Mouse (Mus musculus): ENCODE measurements around the gene Bnip2.
A peak's percentile ranks its signal among the peaks of the same experiment; 100 is the strongest.

The Bnip2 gene

GRCm38 (mm10) chr9:69989303-69990121 lies at the start of gene Bnip2:
TSS of gene Bnip2 (plus strand) at chr9:69989466.
- DNase-seq: peak; percentile 95

GRCm38 (mm10) chr9:69940839-69941490 lies 48.3 kb upstream of the Bnip2 start:
- DNase-seq: no peak

GRCm38 (mm10) chr9:69941556-69941955 lies 47.7 kb upstream of the Bnip2 start:
- DNase-seq: peak; percentile 14

GRCm38 (mm10) chr9:69948964-69949363 lies 40.3 kb upstream of the Bnip2 start:
- peak; percentile 49 for DNase-seq

GRCm38 (mm10) chr9:69949641-69950040 lies 39.6 kb upstream of the Bnip2 start:
- DNase-seq: no peak

- DNase-seq: no peak
Measured at GRCm38 (mm10) chr9:69961007-69961406, 28.3 kb upstream of the Bnip2 start.

GRCm38 (mm10) chr9:69964370-69964769 lies 24.9 kb upstream of the Bnip2 start:
- no peak for DNase-seq

- DNase-seq: no peak
Measured at GRCm38 (mm10) chr9:69985526-69985925, 3.7 kb upstream of the Bnip2 start.

- no peak for DNase-seq
Measured at GRCm38 (mm10) chr9:69986063-69986462, 3.2 kb upstream of the Bnip2 start.

GRCm38 (mm10) chr9:69986571-69986970 lies 2.7 kb upstream of the Bnip2 start:
- no peak for DNase-seq

GRCm38 (mm10) chr9:69987579-69987978 lies 1.7 kb upstream of the Bnip2 start:
- DNase-seq: peak; percentile 73

GRCm38 (mm10) chr9:69988706-69989302 lies 462 bp upstream of the Bnip2 start:
- no peak for DNase-seq

- peak; percentile 25 for DNase-seq
Measured at GRCm38 (mm10) chr9:69990346-69990745, 1.1 kb downstream of the Bnip2 start.

- no peak for DNase-seq
Measured at GRCm38 (mm10) chr9:69992841-69993277, 3.6 kb downstream of the Bnip2 start.

- no peak for DNase-seq
Measured at GRCm38 (mm10) chr9:69993479-69993878, 4.2 kb downstream of the Bnip2 start.

GRCm38 (mm10) chr9:69994547-69994946 lies 5.3 kb downstream of the Bnip2 start:
- DNase-seq: no peak

GRCm38 (mm10) chr9:69999318-69999717 lies 10.1 kb downstream of the Bnip2 start:
- DNase-seq: no peak

GRCm38 (mm10) chr9:70003516-70003915 lies 14.2 kb downstream of the Bnip2 start:
- no peak for DNase-seq

GRCm38 (mm10) chr9:70006984-70007383 lies 17.7 kb downstream of the Bnip2 start:
- DNase-seq: no peak

- DNase-seq: no peak
Measured at GRCm38 (mm10) chr9:70007506-70008248, 18.4 kb downstream of the Bnip2 start.

GRCm38 (mm10) chr9:70009754-70010304 lies 20.6 kb downstream of the Bnip2 start:
- DNase-seq: no peak

- DNase-seq: no peak
Measured at GRCm38 (mm10) chr9:70010781-70011473, 21.7 kb downstream of the Bnip2 start.

All from retina, postnatal 1 day (tissue).